Mouse (Mus musculus): Measurements from ENCODE around the gene Acot5.
"Not testable (repeated sequence)": the region's sequence is repeated elsewhere in the genome, so short reads cannot be mapped to it uniquely, and the experiment has no call there.

Gene Acot5

DNA sequence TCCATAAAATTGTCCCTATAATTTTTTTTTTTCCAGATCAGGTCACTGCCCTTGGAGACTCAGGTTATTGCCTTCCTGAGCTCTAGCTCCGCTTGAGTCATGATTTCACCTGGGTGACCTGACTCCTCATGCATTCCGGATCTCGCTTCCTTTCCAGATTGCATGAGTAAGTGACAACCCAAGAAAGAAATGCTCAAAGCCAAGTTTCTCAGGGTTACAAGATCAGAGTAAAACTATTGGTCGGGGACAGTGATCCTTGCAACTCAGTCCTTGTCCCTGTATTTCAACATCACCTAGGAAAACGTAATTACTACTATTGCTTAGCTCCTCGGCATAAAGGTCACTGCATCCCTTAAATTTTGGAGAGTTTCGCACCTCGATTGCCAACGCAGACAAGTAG is at the start of gene Acot5:
Gene Acot5 (plus strand): TSS at position 340 of the 400 bp plus-strand sequence.
- DNase-seq (ENCODE audit: low spot score), result no peak

- peak; percentile 74 for DNase-seq (ENCODE audit: low spot score)
Measured at GRCm38 (mm10) chr12:84020528-84020927, 48.6 kb upstream of the Acot5 start.

- not testable (repeated sequence) for DNase-seq (ENCODE audit: low spot score)
Measured at GRCm38 (mm10) chr12:84022266-84022665, 46.9 kb upstream of the Acot5 start.

- no peak for DNase-seq (ENCODE audit: low spot score)
Measured at GRCm38 (mm10) chr12:84023052-84023745, 45.9 kb upstream of the Acot5 start.

DNA sequence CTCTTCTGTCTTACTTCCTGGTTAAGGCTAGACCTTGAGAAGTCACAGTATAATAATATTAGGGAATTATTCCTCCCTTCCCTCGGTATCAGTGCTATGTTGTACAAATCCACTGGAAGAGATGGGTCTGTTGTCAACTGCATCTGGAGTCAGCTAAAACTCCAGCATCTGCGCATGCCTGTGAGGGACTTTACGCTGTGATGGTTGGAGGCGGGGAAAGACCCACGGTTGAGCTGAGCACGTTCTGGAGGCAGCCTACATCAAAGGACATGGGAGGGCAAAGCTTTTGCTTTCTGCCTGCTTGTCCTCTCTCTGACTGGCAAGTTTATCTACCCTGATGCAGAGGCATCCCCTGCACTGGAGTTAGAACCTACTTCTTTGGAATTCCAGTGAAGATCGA is 43.2 kb upstream of the Acot5 start:
- no peak for DNase-seq (ENCODE audit: low spot score)

- not testable (repeated sequence) for DNase-seq (ENCODE audit: low spot score)
Measured at GRCm38 (mm10) chr12:84028328-84028727, 40.8 kb upstream of the Acot5 start.

GRCm38 (mm10) chr12:84029043-84029442 is 40.1 kb upstream of the Acot5 start:
- DNase-seq (ENCODE audit: low spot score), result not testable (repeated sequence)

- DNase-seq (ENCODE audit: low spot score), result peak; percentile 76
Measured at GRCm38 (mm10) chr12:84030659-84031332, 38.3 kb upstream of the Acot5 start.

DNA sequence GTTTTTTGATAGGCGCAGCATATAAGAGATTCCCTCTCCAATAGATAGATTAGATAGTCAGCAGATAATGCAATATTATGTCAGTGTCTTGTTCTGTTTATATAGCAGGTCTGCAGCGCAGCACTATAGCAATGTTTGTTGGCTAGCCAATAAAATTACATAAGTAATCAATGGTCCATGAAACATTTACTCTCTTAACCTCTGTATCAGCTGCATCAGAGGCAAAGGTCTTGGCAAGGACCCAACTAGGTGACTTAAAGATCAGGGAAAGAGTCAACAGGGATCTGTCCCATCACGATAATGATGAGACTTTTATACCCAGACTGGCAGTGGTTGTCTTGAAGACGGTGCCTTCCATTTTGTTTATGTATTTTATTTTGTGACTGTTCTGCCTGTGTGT is 36.3 kb upstream of the Acot5 start:
- no peak for DNase-seq (ENCODE audit: low spot score)

DNA sequence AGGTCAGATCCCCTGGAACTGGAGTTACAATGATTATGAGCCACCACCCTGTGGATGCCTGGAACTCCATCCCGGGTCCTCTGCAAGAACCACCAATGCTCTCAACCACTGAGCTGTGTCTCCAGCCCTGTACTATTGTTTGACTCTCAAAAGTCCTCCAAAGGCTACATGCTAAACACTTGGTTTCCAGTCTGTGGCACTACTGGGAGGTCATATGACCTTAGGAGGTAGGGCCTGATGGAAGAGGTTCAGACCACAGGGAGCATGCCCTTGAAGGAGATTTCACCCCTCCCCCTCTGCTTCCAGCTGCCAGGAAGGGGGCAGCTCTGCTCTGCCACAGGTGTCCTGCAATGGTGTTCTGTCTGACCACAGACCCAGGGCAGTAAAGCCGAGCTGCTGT is 35.8 kb upstream of the Acot5 start:
- not testable (repeated sequence) for DNase-seq (ENCODE audit: low spot score)

DNA sequence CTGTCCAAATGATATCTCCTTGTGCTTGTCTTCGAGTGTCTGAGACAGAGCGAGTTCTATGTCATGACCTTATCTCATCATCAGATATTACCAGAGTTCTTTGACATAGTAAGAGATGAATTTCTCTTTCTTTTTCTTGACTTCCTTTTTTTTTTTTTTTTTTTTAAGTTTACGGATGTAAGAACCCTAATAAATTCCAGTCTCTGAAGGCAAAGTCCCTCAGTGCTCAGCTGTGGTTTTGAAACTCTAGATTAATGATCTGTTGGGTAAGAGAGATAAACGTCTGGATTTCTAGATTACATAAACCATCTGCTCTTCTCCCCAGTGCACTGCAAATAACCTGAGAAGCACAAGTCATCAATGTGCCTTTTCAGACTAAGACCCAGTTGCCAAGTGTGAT is 35.0 kb upstream of the Acot5 start:
- DNase-seq (ENCODE audit: low spot score), result no peak

DNA sequence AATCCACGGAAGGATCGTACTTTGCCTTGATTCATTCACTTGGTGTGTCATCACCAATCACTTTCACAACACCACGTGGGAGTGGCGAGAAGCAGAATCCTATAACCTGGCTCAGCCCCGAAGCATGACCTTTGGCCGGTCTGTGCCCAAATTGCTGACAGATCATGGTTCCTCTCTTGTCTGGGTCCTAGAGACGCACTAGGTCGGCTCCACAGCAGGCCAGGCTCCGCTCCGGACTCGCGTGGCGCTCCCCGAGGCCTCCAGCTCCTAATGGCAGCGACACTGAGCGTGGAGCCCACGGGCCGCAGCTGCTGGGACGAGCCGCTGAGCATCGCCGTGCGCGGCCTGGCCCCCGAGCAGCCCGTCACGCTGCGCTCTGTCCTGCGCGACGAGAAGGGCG is 30.9 kb upstream of the Acot5 start, which contains the start of gene Acot4:
Gene Acot4 (plus strand): TSS at position 139 of the 400 bp plus-strand sequence.
- DNase-seq (ENCODE audit: low spot score), result not testable (repeated sequence)

GRCm38 (mm10) chr12:84038691-84039111 is 30.4 kb upstream of the Acot5 start, which contains the start of gene Gm49366:
Gene Gm49366 (plus strand): TSS chr12:84038935.
- DNase-seq (ENCODE audit: low spot score), result not testable (repeated sequence)

DNA sequence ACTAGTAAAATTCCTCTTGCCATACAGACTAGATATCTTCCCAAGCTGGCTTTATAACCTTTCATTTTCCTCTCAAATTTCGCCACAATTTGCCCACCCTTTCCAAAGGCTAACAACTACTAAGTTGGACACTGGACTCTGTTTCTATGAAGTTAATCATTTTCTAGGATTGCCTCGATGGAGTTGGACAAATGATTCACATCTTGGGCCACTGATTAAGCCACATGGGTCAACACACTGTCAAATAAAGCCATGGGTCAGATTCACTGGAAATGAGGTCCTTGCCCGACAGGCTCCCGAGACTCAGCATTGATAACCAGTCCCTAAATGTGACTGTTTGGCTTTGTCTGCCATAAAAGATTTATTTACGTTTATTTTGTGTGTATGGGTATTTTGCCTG is 26.9 kb upstream of the Acot5 start:
- no peak for DNase-seq (ENCODE audit: low spot score)

DNA sequence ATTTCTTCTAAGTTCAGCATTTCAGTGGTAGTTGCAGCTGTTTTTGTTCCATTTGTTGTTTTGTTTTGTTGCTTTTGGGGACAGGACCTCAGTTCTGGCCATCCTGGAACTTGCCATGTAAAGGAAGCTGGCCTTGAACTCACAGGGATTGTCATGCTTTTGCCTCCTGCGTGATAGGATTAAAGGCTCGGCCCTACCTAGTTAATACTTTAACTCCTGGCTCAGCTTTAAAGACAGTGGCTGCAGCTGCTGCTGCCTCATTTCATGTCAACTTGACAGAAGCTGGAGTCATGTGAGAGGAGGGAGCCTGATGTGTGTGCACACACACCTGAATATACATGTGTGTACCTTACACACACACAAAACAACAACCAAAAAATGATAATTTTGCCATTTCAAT is 25.1 kb upstream of the Acot5 start:
- no peak for DNase-seq (ENCODE audit: low spot score)

- no peak for DNase-seq (ENCODE audit: low spot score)
Measured at GRCm38 (mm10) chr12:84046906-84047305, 22.2 kb upstream of the Acot5 start.

DNA sequence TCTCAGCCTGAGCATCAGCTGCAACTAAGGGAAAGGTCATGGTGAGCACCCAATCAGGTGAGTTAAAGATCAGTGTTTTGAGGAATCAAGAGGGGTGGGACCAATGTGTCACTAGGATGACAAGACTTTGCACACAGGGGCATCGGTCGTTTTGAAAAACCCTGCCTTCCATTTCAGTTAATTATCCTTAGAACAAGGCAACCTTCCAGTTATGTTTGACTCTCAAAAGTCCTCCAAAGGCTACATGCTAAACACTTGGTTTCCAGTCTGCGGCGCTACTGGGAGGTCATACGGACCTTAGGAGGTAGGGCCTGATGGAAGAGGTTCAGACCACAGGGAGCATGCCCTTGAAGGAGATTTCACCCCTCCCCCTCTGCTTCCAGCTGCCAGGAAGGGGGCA is 18.4 kb upstream of the Acot5 start:
- DNase-seq (ENCODE audit: low spot score), result not testable (repeated sequence)

GRCm38 (mm10) chr12:84051937-84052474 is 17.1 kb upstream of the Acot5 start, which contains the start of gene Acot3:
Gene Acot3 (plus strand): TSS chr12:84052144.
- no peak for DNase-seq (ENCODE audit: low spot score)

- DNase-seq (ENCODE audit: low spot score), result no peak
Measured at GRCm38 (mm10) chr12:84052609-84053008, 16.5 kb upstream of the Acot5 start.

GRCm38 (mm10) chr12:84053173-84053572 is 16.0 kb upstream of the Acot5 start:
- DNase-seq (ENCODE audit: low spot score), result no peak

DNA sequence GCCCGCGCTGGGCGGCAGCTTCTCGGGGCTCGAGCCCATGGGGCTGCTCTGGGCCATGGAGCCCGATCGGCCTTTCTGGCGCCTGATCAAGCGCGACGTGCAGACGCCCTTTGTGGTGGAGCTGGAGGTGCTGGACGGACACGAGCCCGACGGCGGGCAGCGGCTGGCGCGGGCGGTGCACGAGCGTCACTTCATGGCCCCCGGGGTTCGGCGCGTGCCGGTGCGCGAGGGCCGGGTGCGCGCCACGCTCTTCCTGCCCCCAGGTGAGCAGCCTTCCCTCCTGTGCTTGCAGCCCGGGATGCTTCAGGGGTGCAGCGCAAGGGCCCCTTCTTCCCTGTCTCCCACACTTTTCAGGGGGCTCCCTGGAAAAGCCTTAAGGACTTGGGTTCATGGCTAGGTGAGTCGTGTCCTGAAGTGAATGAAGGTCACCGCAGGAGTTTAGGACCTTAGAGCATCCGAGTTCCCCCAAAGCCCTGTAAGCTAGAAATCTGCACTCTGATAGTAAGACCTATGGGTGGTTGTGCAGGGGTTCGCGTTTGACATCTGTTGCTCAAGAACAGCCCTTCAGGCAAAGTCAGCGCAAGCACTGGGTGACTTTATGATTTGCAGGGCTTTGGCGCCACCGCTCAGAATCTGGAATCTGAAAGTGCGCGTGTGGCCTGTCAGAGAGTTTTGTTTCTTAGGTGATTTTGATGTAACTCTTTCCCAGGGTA is 15.3 kb upstream of the Acot5 start:
- no peak for DNase-seq (ENCODE audit: low spot score)

- DNase-seq (ENCODE audit: low spot score), result peak; percentile 57
Measured at GRCm38 (mm10) chr12:84060946-84061345, 8.2 kb upstream of the Acot5 start.
